Mouse (Mus musculus) cerebellum, postnatal 4 days (tissue): ENCODE results near the gene Haus2.

Experiments used
- DNase-seq, 2 experiments: peaks; one replicate each; pipeline ENCODE4 v3.0.0; 2022; ENCODE audit warnings: low spot score in 2 of 2, mixed read lengths in 1 of 2

Haus2 gene

GRCm38 (mm10) chr2:120663491-120664154 is 54.4 kb downstream of the Haus2 start:
- DNase-seq = no peak

- no peak for DNase-seq
Measured at GRCm38 (mm10) chr2:120667446-120667845, 58.3 kb downstream of the Haus2 start.

GRCm38 (mm10) chr2:120670253-120670652 is 61.1 kb downstream of the Haus2 start:
- DNase-seq = no peak
